Mouse (Mus musculus) ES-E14 (cell line): ENCODE measurements around the gene Aqp9. TPM values are rescaled to one million over a fixed set of nuclear protein-coding genes. Genes with fewer than 3 reads are reported as not detected.

Experiments
- DNase-seq: peaks from one replicate; pipeline ENCODE4 v3.0.0-alpha.2; 2013; ENCODE audit warnings: low read depth, low spot score
- H3K27ac ChIP-seq: 2 replicates; pipeline ENCODE4 v1.5.1; 2012; ENCODE audit warnings: low read depth, mild to moderate bottlenecking, low read length, moderate library complexity, mixed read lengths; ENCODE audit not compliant: poor library complexity, insufficient read depth, severe bottlenecking
- H3K36me3 ChIP-seq: 2 replicates; pipeline ENCODE4 v1.6.1; 2012; ENCODE audit warnings: mild to moderate bottlenecking, low read length, moderate library complexity, mixed read lengths; ENCODE audit not compliant: control insufficient read depth, poor library complexity, insufficient read depth, severe bottlenecking
- H3K4me1 ChIP-seq, 2 experiments: fragments of 150-350 bp in 1 of 2; sonication (generic) in 1 of 2; 2 replicates each; pipeline ENCODE4 v1.6.1; 2012; ENCODE audit warnings: low read length in 2 of 2, mild to moderate bottlenecking in 1 of 2, mixed read lengths in 1 of 2; ENCODE audit not compliant: control insufficient read depth in 2 of 2, insufficient read depth in 2 of 2, poor library complexity in 1 of 2
- H3K4me3 ChIP-seq, 2 experiments: fragments of 150-350 bp in 1 of 2; sonication (generic) in 1 of 2; 2 replicates each; pipeline ENCODE4 v1.5.1; 2012; ENCODE audit warnings: low read length in 2 of 2, low read depth in 1 of 2, mild to moderate bottlenecking in 1 of 2, mixed read lengths in 1 of 2; ENCODE audit not compliant: insufficient read depth in 1 of 2, poor library complexity in 1 of 2, severe bottlenecking in 1 of 2
- H3K9ac ChIP-seq: 2 replicates; pipeline ENCODE4 v1.6.1; 2012; ENCODE audit warnings: low read depth, mild to moderate bottlenecking, low read length, mixed read lengths; ENCODE audit not compliant: poor library complexity, insufficient read depth, severe bottlenecking
- H3K9me3 ChIP-seq: fragments of 150-350 bp; sonication (generic); 2 replicates; pipeline ENCODE4 v1.6.1; 2012; ENCODE audit warnings: low read depth, mild to moderate bottlenecking, low read length; ENCODE audit not compliant: control insufficient read depth, insufficient read depth
- CHD2 ChIP-seq: IDR thresholded peaks from 2 replicates; pipeline ENCODE4 v1.6.1; 2014; ENCODE audit warnings: mild to moderate bottlenecking, low read depth, low read length, inconsistent platforms
- HCFC1 ChIP-seq: IDR thresholded peaks from 2 replicates; pipeline ENCODE4 v1.6.1; 2012; ENCODE audit warnings: low read length, inconsistent platforms, borderline replicate concordance; ENCODE audit not compliant: insufficient read depth
- MAFK ChIP-seq: IDR thresholded peaks from 2 replicates; pipeline ENCODE4 v1.6.1; 2014; ENCODE audit warnings: mild to moderate bottlenecking, low read depth, low read length, inconsistent platforms; ENCODE audit not compliant: insufficient read depth
- ZC3H11A ChIP-seq: IDR thresholded peaks from 2 replicates; pipeline ENCODE4 v1.6.1; 2012; ENCODE audit warnings: low read depth, mild to moderate bottlenecking, inconsistent platforms, low read length, borderline replicate concordance
- ZNF384 ChIP-seq: IDR thresholded peaks from 2 replicates; pipeline ENCODE4 v1.6.1; 2012; ENCODE audit warnings: low read depth, low read length, inconsistent platforms
- in situ Hi-C, 2 experiments: fragments of 600-800 bp; cut with MboI; formaldehyde crosslinking; loops; one replicate each; pipeline ENCODE4 v1.15.1; 2025; ENCODE audit warnings: low sequenced_read_pairs in 2 of 2, inconsistent platforms in 1 of 2; ENCODE audit not compliant: unreplicated experiment in 2 of 2
- total RNA-seq: library from RNA; depleted of rRNA; stranded (reverse); fragments of 300-350 nt; gene quantifications from 2 replicates; pipeline ENCODE4 v1.2.3, GENCODE M21; 2012

The Aqp9 gene
- total RNA-seq, 1 experiment = 0.09 TPM

GRCm38 (mm10) chr9:71137267-71137945 is 31.1 kb downstream of the Aqp9 start:
- DNase-seq = no peak
- no peaks in the 10 kb centered on the region for H3K4me1 ChIP-seq
- no peak overlapping the region for H3K4me3 ChIP-seq
- no peak overlapping the region for H3K27ac ChIP-seq
- no peaks in the 10 kb centered on the region for H3K9me3 ChIP-seq
- no peaks in the 10 kb centered on the region for H3K36me3 ChIP-seq
- TF ChIP-seq CHD2 = no peak
- TF ChIP-seq ZC3H11A = no peak
- no peak for TF ChIP-seq MAFK
- no peak for TF ChIP-seq HCFC1
- no peak for TF ChIP-seq ZNF384
- no peak overlapping the region for H3K9ac ChIP-seq
- in situ Hi-C loops = no loop called here

- in situ Hi-C loops = no loop called here
- Histone ChIP-seq H3K9me3 (no peaks in the 10 kb centered on the region), H3K4me1 (no peaks in the 10 kb centered on the region), H3K27ac (no peak overlapping the region), H3K4me3 (no peak overlapping the region), H3K9ac (no peak overlapping the region), H3K36me3 (no peaks in the 10 kb centered on the region)
- no peak for DNase-seq
- TF ChIP-seq HCFC1 = no peak
- no peak for TF ChIP-seq MAFK
- no peak for TF ChIP-seq CHD2
- no peak for TF ChIP-seq ZNF384
- no peak for TF ChIP-seq ZC3H11A
Measured at GRCm38 (mm10) chr9:71135073-71135472, 33.4 kb downstream of the Aqp9 start.

- no peak overlapping the region for H3K27ac ChIP-seq
- no peak for TF ChIP-seq HCFC1
- TF ChIP-seq ZC3H11A = no peak
- TF ChIP-seq MAFK = no peak
- TF ChIP-seq CHD2 = no peak
- H3K9me3 ChIP-seq = no peaks in the 10 kb centered on the region
- no peak overlapping the region for H3K4me3 ChIP-seq
- H3K36me3 ChIP-seq = no peaks in the 10 kb centered on the region
- H3K4me1 ChIP-seq = no peaks in the 10 kb centered on the region
- in situ Hi-C loops = no loop called here
- no peak overlapping the region for H3K9ac ChIP-seq
- DNase-seq = no peak
Measured at GRCm38 (mm10) chr9:71133190-71133589, 35.3 kb downstream of the Aqp9 start.

- H3K36me3 ChIP-seq = no peaks in the 10 kb centered on the region
- no peak overlapping the region for H3K4me3 ChIP-seq
- H3K27ac ChIP-seq = no peak overlapping the region
- H3K9me3 ChIP-seq = no peaks in the 10 kb centered on the region
- TF ChIP-seq ZC3H11A (no peak), ZNF384 (no peak), MAFK (no peak), HCFC1 (no peak), CHD2 (no peak)
- no peaks in the 10 kb centered on the region for H3K4me1 ChIP-seq
- H3K9ac ChIP-seq = no peak overlapping the region
- in situ Hi-C loops = no loop called here
- no peak for DNase-seq
Measured at GRCm38 (mm10) chr9:71131822-71132221, 36.7 kb downstream of the Aqp9 start.
